Mouse (Mus musculus) cerebellum, adult 2 months (tissue): Measurements from ENCODE around the gene Slf1. TPM values are rescaled to one million over a fixed set of nuclear protein-coding genes. Genes with fewer than 3 reads are reported as not detected.
A peak's percentile ranks its signal among the peaks of the same experiment; 100 is the strongest.

Experiments
- DNase-seq, 2 experiments: peaks; one replicate each; pipeline ENCODE4 v3.0.0; 2021
- H3K27ac ChIP-seq: fragments of 200-500 bp; 2 replicates; pipeline ENCODE4 v1.5.1; 2012; ENCODE audit warnings: low read length, control low read depth, inconsistent platforms; ENCODE audit not compliant: insufficient read depth
- H3K27me3 ChIP-seq: fragments of 200-500 bp; 2 replicates; pipeline ENCODE4 v1.6.1; 2012; ENCODE audit warnings: inconsistent platforms, mild to moderate bottlenecking, low read length, moderate library complexity; ENCODE audit not compliant: control insufficient read depth, insufficient read depth
- H3K4me1 ChIP-seq: fragments of 200-500 bp; 2 replicates; pipeline ENCODE4 v1.6.1; 2011; ENCODE audit warnings: low read length; ENCODE audit not compliant: control insufficient read depth, insufficient read depth
- H3K4me3 ChIP-seq: fragments of 200-500 bp; replicated peaks from 2 replicates; pipeline ENCODE3; 2011; ENCODE audit warnings: mild to moderate bottlenecking, low read depth, low read length, control low read depth; ENCODE audit not compliant: insufficient read depth
- CTCF ChIP-seq: fragments of 200-500 bp; IDR thresholded peaks from 2 replicates; pipeline ENCODE4 v1.5.1; 2011; ENCODE audit warnings: low read depth, mild to moderate bottlenecking, control low read depth, low read length, moderate library complexity, borderline replicate concordance; ENCODE audit not compliant: insufficient read depth
- POLR2A ChIP-seq: fragments of 200-500 bp; IDR thresholded peaks from 2 replicates; pipeline ENCODE4 v1.6.1; 2011; ENCODE audit warnings: low read length, control low read depth, borderline replicate concordance; ENCODE audit not compliant: insufficient read depth
- WGBS: fragments of 180-500 bp; shearing (Covaris S2); methylation state at CpG from one replicate; pipeline ENCODE4 v1.1.7; 2018; 5-methylcytosine and 5-hydroxymethylcytosine counted together
- polyA plus RNA-seq: library from polyadenylated mRNA; depleted of rRNA; stranded (reverse); fragments of >200 nt; gene quantifications from 2 replicates; pipeline ENCODE4 v1.2.3, GENCODE M21; 2012; rRNA removed

Slf1 gene
- polyA plus RNA-seq, 1 experiment = 18.6 TPM

- WGBS = 43% methylated on average over 10 of the region's 10 CpGs
- no peaks in the 10 kb centered on the region for H3K27me3 ChIP-seq
- peaks cover 3% of the 10 kb centered on the region for H3K4me1 ChIP-seq
- no peak overlapping the region for H3K4me3 ChIP-seq
- TF ChIP-seq CTCF (no peak), POLR2A (no peak)
- no peak for DNase-seq
- H3K27ac ChIP-seq = no peak overlapping the region
These were observed 88.9 kb downstream of the Slf1 start for GRCm38 (mm10) chr13:77046416-77046815.

GRCm38 (mm10) chr13:77045375-77045774, 89.9 kb downstream of the Slf1 start:
- Histone ChIP-seq H3K4me3 (no peak overlapping the region), H3K27me3 (no peaks in the 10 kb centered on the region), H3K27ac (no peak overlapping the region), H3K4me1 (peaks cover 3% of the 10 kb centered on the region)
- TF ChIP-seq POLR2A = no peak
- TF ChIP-seq CTCF = no peak
- peak in 1 of 2 experiments; percentile 33 for DNase-seq
- 22% methylated on average over 1 of the region's 1 CpGs for WGBS

- DNase-seq = no peak
- H3K27ac ChIP-seq = no peak overlapping the region
- 28% methylated on average over 1 of the region's 1 CpGs for WGBS
- peaks cover 3% of the 10 kb centered on the region for H3K4me1 ChIP-seq
- no peaks in the 10 kb centered on the region for H3K27me3 ChIP-seq
- no peak overlapping the region for H3K4me3 ChIP-seq
- TF ChIP-seq CTCF (no peak), POLR2A (no peak)
These were observed 91.9 kb downstream of the Slf1 start for GRCm38 (mm10) chr13:77043375-77043774.

DNA sequence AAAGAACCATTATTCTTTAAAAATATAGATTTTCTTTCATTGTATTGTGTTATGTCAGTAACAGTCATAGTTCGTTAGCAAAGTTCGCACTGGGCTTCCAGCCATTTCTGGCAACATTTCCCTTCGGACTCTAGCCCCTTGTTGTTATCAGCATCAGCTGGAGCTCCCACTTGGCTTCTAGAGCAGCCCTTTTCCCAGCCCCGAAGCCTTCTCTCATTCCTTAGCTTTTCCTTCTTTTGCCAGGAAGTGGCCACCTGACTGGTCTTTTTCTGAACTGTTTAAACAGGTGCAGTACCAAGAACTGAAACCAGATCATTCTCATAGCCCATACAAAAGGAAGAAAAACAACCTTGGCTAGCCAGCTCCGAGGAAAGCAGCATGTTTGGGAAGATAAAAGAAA, 105.7 kb downstream of the Slf1 start:
- H3K27ac ChIP-seq = no peak overlapping the region
- DNase-seq = no peak
- 41% methylated on average over 5 of the region's 5 CpGs for WGBS
- no peaks in the 10 kb centered on the region for H3K4me1 ChIP-seq
- no peak overlapping the region for H3K4me3 ChIP-seq
- TF ChIP-seq POLR2A (no peak), CTCF (no peak)
- no peaks in the 10 kb centered on the region for H3K27me3 ChIP-seq

DNA sequence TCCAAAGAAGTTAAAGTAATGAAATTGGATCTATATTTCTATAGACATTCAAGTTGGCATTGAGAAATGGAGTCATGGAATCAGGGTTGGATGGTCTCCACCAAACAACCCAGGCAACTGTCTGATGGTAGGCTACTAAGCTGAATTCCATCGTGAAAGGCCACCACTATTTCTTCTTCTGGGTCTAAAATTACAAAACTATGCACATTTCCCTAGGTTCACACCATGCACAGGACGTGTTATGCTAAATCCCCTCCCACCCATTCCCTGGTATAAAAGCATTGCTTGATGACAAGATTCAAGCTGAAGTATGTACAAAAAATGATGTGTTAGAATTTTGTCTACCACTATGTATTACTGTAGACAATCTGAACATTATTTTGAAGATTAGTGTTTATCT, 116.4 kb downstream of the Slf1 start:
- no peak overlapping the region for H3K27ac ChIP-seq
- no peaks in the 10 kb centered on the region for H3K27me3 ChIP-seq
- TF ChIP-seq POLR2A = no peak
- H3K4me1 ChIP-seq = no peaks in the 10 kb centered on the region
- no peak for DNase-seq
- 90% methylated on average over 2 of the region's 2 CpGs for WGBS
- H3K4me3 ChIP-seq = no peak overlapping the region

DNA sequence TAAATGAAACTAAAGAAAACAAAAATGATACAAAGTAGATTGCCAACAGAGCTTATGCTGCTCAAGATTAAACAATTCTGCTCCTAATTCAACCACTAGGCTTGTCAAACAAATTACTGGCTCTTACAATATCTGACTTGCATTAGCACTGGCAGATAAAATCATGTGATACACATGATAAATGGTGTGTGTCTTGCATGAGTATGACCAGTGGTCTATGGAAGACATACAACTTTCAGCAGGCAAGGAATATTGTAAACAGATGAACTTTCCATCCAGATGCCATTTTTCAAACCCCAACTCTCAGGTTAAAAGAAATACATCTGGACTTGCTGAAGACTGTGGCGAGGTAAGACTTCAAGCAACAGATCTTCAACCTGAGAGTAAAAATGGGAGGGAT, 131.6 kb downstream of the Slf1 start:
- DNase-seq = no peak
- Histone ChIP-seq H3K4me1 (no peaks in the 10 kb centered on the region), H3K4me3 (no peak overlapping the region), H3K27me3 (no peaks in the 10 kb centered on the region), H3K27ac (no peak overlapping the region)
- WGBS = 98% methylated on average over 1 of the region's 1 CpGs
- TF ChIP-seq CTCF (no peak), POLR2A (no peak)

- H3K4me1 ChIP-seq = no peaks in the 10 kb centered on the region
- no peak for DNase-seq
- TF ChIP-seq POLR2A (no peak), CTCF (no peak)
- no peak overlapping the region for H3K27ac ChIP-seq
- no peak overlapping the region for H3K4me3 ChIP-seq
- no peaks in the 10 kb centered on the region for H3K27me3 ChIP-seq
- WGBS = 80% methylated on average over 3 of the region's 3 CpGs
These were observed 132.6 kb downstream of the Slf1 start for GRCm38 (mm10) chr13:77002628-77003027.

Other genes with a start within 250 kb of the Slf1 start
- gene 2210408I21Rik, start 67 bp upstream of the Slf1 start, polyA plus RNA-seq = 3.7 and 5.4 TPM in 2 replicates